Mouse (Mus musculus): ENCODE measurements around the gene Sv2c. TPM values are rescaled to one million over a fixed set of nuclear protein-coding genes. Genes with fewer than 3 reads are reported as not detected.
A peak's percentile ranks its signal among the peaks of the same experiment; 100 is the strongest.
"Not testable (repeated sequence)": the region's sequence is repeated elsewhere in the genome, so short reads cannot be mapped to it uniquely, and the experiment has no call there.

Gene Sv2c
- total and polyA plus RNA-seq, 2 experiments from 2014 or later = 7.9 to 24.3 TPM

DNA sequence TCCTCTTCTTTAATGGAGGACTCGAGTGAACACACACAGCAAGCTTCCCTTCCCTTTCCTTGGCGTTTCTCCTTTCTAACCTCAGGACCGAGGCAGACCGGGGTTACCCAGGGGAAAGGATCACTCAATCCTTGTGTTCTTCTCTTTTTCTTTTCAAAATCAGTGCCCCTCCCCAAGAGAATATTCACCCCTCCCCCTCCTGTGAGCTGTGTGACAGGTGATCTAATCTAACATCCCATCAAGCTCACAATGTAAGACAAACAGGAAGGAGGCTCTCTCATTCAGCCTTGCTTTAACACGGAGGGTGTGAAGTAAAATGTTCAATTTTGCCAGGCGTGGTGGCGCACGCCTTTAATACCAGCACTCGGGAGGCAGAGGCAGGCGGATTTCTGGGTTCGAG lies 158.3 kb downstream of the Sv2c start:
- DNase-seq (ENCODE audit: low spot score) = no peak
- Histone ChIP-seq H3K27ac (ENCODE audit: low read depth, low read length) (no peak overlapping the region), H3K4me2 (ENCODE audit: low read depth, low read length, poor library complexity, severe bottlenecking) (no peak overlapping the region), H3K36me3 (ENCODE audit: insufficient read depth, low read length) (no peaks in the 10 kb centered on the region), H3K4me3 (ENCODE audit: low read depth, low read length) (no peak overlapping the region), H3K27me3 (ENCODE audit: insufficient read depth, low read length) (no peaks in the 10 kb centered on the region), H3K9me3 (ENCODE audit: low read length) (no peaks in the 10 kb centered on the region), H3K4me1 (ENCODE audit: insufficient read depth, low read length) (no peaks in the 10 kb centered on the region), H3K9ac (replicated peaks; ENCODE audit: low read length, poor library complexity, severe bottlenecking) (no peak overlapping the region)
- TF ChIP-seq CTCF (IDR thresholded peaks at IDR 0.05) = no peak
- 90% methylated on average over 11 of the region's 11 CpGs for WGBS
- ATAC-seq (ENCODE audit: low FRiP score) = no peak

DNA sequence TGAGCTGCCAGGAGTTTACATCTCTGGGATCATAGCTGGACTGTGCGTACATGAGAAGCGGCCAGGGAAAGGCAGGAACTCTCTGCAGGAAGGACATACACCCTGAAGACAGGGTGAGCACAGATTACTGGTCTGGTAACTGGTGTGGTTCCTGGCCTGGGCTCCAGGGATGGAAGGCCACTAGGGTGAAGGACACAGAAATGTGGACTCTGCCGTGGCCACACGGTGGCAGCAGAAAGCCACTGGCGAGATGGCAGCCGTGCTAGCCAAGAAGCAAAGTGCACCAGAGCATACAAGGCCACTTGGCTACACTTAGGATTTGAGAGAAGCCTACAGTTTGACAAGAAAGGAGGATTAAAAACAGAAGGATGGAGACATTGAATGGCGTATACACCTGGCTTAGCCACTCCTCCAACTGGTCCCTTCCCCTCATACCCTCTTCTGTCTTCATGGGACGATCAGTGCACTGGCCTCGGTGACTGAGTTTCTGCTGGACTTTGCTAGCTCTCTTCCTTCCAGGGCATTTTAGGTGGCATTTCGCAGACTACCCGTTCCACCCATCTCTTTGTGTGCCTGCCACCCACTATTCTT lies 158.9 kb downstream of the Sv2c start:
- H3K27ac ChIP-seq (ENCODE audit: low read depth, low read length) = no peak overlapping the region
- WGBS = 49% methylated on average over 11 of the region's 11 CpGs
- TF ChIP-seq CTCF (IDR thresholded peaks at IDR 0.05) = peak; percentile 97
- H3K4me3 ChIP-seq (ENCODE audit: low read depth, low read length) = no peak overlapping the region
- H3K4me1 ChIP-seq (ENCODE audit: insufficient read depth, low read length) = no peaks in the 10 kb centered on the region
- no peak overlapping the region for H3K9ac ChIP-seq (replicated peaks; ENCODE audit: low read length, poor library complexity, severe bottlenecking)
- no peaks in the 10 kb centered on the region for H3K9me3 ChIP-seq (ENCODE audit: low read length)
- H3K27me3 ChIP-seq (ENCODE audit: insufficient read depth, low read length) = no peaks in the 10 kb centered on the region
- ATAC-seq (ENCODE audit: low FRiP score) = peak; percentile 67
- no peak overlapping the region for H3K4me2 ChIP-seq (ENCODE audit: low read depth, low read length, poor library complexity, severe bottlenecking)
- DNase-seq (ENCODE audit: low spot score) = peak; percentile 82
- no peaks in the 10 kb centered on the region for H3K36me3 ChIP-seq (ENCODE audit: insufficient read depth, low read length)

DNA sequence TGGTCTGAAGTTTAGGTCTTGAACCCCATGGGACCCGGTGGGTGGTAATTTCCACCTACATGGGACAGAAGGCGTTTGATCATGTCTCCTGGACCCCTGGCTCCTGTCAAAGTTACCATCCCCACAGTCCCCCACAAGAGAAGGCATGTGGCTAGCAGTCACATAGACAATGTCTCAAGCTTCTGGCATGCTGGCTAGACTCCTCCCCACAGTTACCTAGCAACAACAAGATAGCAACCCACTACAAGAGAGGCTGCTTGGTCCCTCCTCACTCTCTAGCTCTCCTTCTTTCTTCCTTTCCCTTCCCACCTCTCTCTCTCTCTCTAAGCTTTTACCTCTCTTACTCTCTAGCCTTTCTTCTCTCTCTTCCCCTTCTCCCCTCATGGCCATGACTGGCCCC lies 164.3 kb downstream of the Sv2c start:
- not testable (repeated sequence) for H3K4me2 ChIP-seq (ENCODE audit: low read depth, low read length, poor library complexity, severe bottlenecking); H3K4me1 ChIP-seq (ENCODE audit: insufficient read depth, low read length); H3K9ac ChIP-seq (replicated peaks; ENCODE audit: low read length, poor library complexity, severe bottlenecking); H3K27ac ChIP-seq (ENCODE audit: low read depth, low read length); H3K9me3 ChIP-seq (ENCODE audit: low read length); H3K27me3 ChIP-seq (ENCODE audit: insufficient read depth, low read length); H3K4me3 ChIP-seq (ENCODE audit: low read depth, low read length); DNase-seq (ENCODE audit: low spot score); ATAC-seq (ENCODE audit: low FRiP score); H3K36me3 ChIP-seq (ENCODE audit: insufficient read depth, low read length)
- 61% methylated on average over 2 of the region's 2 CpGs for WGBS

DNA sequence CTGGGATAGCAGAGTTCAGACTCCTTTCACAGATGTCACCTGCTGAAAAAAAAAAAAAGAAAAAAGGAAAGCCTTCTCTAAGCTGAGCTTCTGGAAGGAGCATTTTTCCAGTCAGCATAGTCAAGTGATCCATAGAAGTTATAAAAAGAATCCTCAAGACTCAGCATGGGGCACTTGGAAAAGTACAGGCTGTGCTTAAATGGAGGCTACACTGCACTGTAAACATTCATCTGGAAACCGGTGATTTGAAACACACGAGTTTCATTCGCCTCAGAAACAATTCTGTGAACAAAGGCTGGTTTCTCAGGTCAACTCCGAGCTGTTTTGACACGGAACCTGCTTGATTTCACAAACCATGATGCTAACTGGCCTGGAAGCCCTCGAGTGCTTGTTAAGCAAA lies 165.6 kb downstream of the Sv2c start:
- ATAC-seq (ENCODE audit: low FRiP score) (no peak), DNase-seq (ENCODE audit: low spot score) (no peak)
- 71% methylated on average over 6 of the region's 6 CpGs for WGBS
- Histone ChIP-seq H3K9me3 (ENCODE audit: low read length) (no peaks in the 10 kb centered on the region), H3K27me3 (ENCODE audit: insufficient read depth, low read length) (no peaks in the 10 kb centered on the region), H3K4me1 (ENCODE audit: insufficient read depth, low read length) (no peaks in the 10 kb centered on the region), H3K9ac (replicated peaks; ENCODE audit: low read length, poor library complexity, severe bottlenecking) (no peak overlapping the region), H3K36me3 (ENCODE audit: insufficient read depth, low read length) (no peaks in the 10 kb centered on the region), H3K4me2 (ENCODE audit: low read depth, low read length, poor library complexity, severe bottlenecking) (no peak overlapping the region), H3K27ac (ENCODE audit: low read depth, low read length) (no peak overlapping the region), H3K4me3 (ENCODE audit: low read depth, low read length) (no peak overlapping the region)
- no peak for TF ChIP-seq CTCF (IDR thresholded peaks at IDR 0.05)

DNA sequence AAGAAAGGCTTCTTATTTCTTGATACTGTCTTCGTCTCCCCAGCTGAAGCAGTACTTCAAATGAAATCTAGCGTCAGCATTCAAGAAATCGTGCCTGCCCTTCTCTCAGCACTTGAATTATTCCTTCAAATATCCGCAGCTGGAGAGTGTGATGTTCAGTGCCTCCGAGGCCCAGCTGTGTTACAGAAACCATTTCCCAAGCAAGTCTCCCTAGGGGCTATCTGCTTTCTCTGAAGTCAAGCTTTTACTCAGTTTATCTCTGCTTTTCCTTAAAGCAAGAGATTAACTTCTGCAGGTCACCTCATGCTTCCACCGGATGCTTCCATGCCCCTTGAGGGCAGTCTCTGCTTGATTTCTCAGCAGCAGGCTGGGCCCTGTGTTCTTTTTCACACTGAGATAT lies 166.8 kb downstream of the Sv2c start:
- WGBS = 56% methylated on average over 6 of the region's 6 CpGs
- Histone ChIP-seq H3K4me1 (ENCODE audit: insufficient read depth, low read length) (no peaks in the 10 kb centered on the region; the same call in 1 of the 2 replicates), H3K9ac (replicated peaks; ENCODE audit: low read length, poor library complexity, severe bottlenecking) (no peak overlapping the region), H3K4me2 (ENCODE audit: low read depth, low read length, poor library complexity, severe bottlenecking) (no peak overlapping the region), H3K9me3 (ENCODE audit: low read length) (no peaks in the 10 kb centered on the region), H3K27ac (ENCODE audit: low read depth, low read length) (no peak overlapping the region), H3K4me3 (ENCODE audit: low read depth, low read length) (no peak overlapping the region), H3K27me3 (ENCODE audit: insufficient read depth, low read length) (no peaks in the 10 kb centered on the region; the same call in 1 of the 2 replicates), H3K36me3 (ENCODE audit: insufficient read depth, low read length) (no peaks in the 10 kb centered on the region)
- DNase-seq (ENCODE audit: low spot score) (no peak), ATAC-seq (ENCODE audit: low FRiP score) (no peak)
- TF ChIP-seq CTCF (IDR thresholded peaks at IDR 0.05) = no peak

DNA sequence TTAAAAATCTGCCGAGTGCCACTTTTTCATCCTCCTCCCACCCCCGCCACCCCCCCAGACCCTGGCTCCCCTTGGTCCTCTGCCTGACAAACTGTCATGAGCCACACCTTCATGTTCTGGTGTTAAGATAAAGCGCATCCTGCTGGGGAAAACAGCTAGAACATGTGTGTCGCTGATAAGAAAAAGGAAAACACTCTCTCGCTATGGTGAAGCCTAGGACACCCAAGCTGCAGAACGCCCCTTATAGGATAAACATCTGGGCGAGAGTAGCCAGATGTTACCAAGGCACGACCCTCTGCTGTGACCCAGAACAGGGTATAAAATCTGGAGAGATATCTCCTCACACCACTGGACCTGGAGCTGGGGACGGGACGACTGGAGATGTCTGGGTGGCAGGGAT lies 167.2 kb downstream of the Sv2c start:
- Histone ChIP-seq H3K9me3 (ENCODE audit: low read length) (no peaks in the 10 kb centered on the region), H3K4me1 (ENCODE audit: insufficient read depth, low read length) (peaks cover 2% of the 10 kb centered on the region; the same call in 1 of the 2 replicates), H3K4me3 (ENCODE audit: low read depth, low read length) (no peak overlapping the region), H3K9ac (replicated peaks; ENCODE audit: low read length, poor library complexity, severe bottlenecking) (no peak overlapping the region), H3K27ac (ENCODE audit: low read depth, low read length) (no peak overlapping the region), H3K36me3 (ENCODE audit: insufficient read depth, low read length) (no peaks in the 10 kb centered on the region), H3K4me2 (ENCODE audit: low read depth, low read length, poor library complexity, severe bottlenecking) (no peak overlapping the region), H3K27me3 (ENCODE audit: insufficient read depth, low read length) (no peaks in the 10 kb centered on the region; the same call in 1 of the 2 replicates)
- ATAC-seq (ENCODE audit: low FRiP score) = no peak
- 78% methylated on average over 10 of the region's 10 CpGs for WGBS
- TF ChIP-seq CTCF (IDR thresholded peaks at IDR 0.05) = no peak
- no peak for DNase-seq (ENCODE audit: low spot score)
